Mouse (Mus musculus) heart, embryonic 12.5 days (tissue): ENCODE measurements around the gene Prkn. TPM values are rescaled to one million over a fixed set of nuclear protein-coding genes. Genes with fewer than 3 reads are reported as not detected.

Source experiments
- ATAC-seq: fragments of 200-750 bp; cut with Nextera tagmentation; 2 replicates; pipeline ENCODE4 v1.8.0; 2017; ENCODE audit warnings: moderate TSS enrichment, moderate library complexity; ENCODE audit not compliant: insufficient number of reproducible peaks, low FRiP score
- H3K27ac ChIP-seq: fragments of 300-500 bp; sonication (generic); 2 replicates; pipeline ENCODE4 v1.5.1; 2016; ENCODE audit warnings: mild to moderate bottlenecking, moderate library complexity; ENCODE audit not compliant: poor library complexity, severe bottlenecking
- H3K27me3 ChIP-seq: fragments of 300-500 bp; sonication (generic); replicated peaks from 2 replicates; pipeline ENCODE4 v1.6.1; 2016; ENCODE audit warnings: mild to moderate bottlenecking, moderate library complexity
- H3K36me3 ChIP-seq: fragments of 300-500 bp; sonication (generic); 2 replicates; pipeline ENCODE4 v1.6.1; 2016; ENCODE audit warnings: mild to moderate bottlenecking, moderate library complexity
- H3K4me1 ChIP-seq: fragments of 300-500 bp; sonication (generic); replicated peaks from 2 replicates; pipeline ENCODE4 v1.6.1; 2016; ENCODE audit warnings: mild to moderate bottlenecking
- H3K4me2 ChIP-seq: fragments of 300-500 bp; sonication (generic); 2 replicates; pipeline ENCODE4 v1.6.1; 2016; ENCODE audit warnings: mild to moderate bottlenecking, moderate library complexity
- H3K4me3 ChIP-seq: fragments of 300-500 bp; sonication (generic); 2 replicates; pipeline ENCODE4 v1.5.1; 2016; ENCODE audit warnings: mild to moderate bottlenecking
- H3K9ac ChIP-seq: fragments of 300-500 bp; sonication (generic); 2 replicates; pipeline ENCODE4 v1.6.1; 2016; ENCODE audit warnings: mild to moderate bottlenecking, moderate library complexity
- H3K9me3 ChIP-seq: fragments of 300-500 bp; sonication (generic); replicated peaks from 2 replicates; pipeline ENCODE4 v1.6.1; 2016; ENCODE audit warnings: mild to moderate bottlenecking, moderate library complexity
- WGBS: fragments of 180-500 bp; shearing (Covaris S2); methylation state at CpG from one replicate; pipeline ENCODE4 v1.1.7; 2016; 5-methylcytosine and 5-hydroxymethylcytosine counted together
- polyA plus RNA-seq: library from polyadenylated mRNA; unstranded; fragments of >200 nt; fragmentation: Nextera tagmentation; extraction: Ambion mirVana; gene quantifications from 2 replicates; pipeline ENCODE4 v1.2.1, GENCODE M21; 2016

The Prkn gene
- polyA plus RNA-seq, 1 experiment from 2014 or later = 1.5 TPM

GRCm38 (mm10) chr17:10987040-10987439 is 146.9 kb downstream of the Prkn start:
- Histone ChIP-seq H3K4me2 (no peak overlapping the region), H3K9me3 (no peaks in the 10 kb centered on the region), H3K36me3 (no peaks in the 10 kb centered on the region), H3K4me1 (no peaks in the 10 kb centered on the region), H3K4me3 (no peak overlapping the region), H3K27ac (no peak overlapping the region), H3K9ac (no peak overlapping the region), H3K27me3 (no peaks in the 10 kb centered on the region)
- ATAC-seq = no peak
- WGBS = 87% methylated on average over 4 of the region's 4 CpGs

- Histone ChIP-seq H3K9ac (no peak overlapping the region), H3K4me1 (no peaks in the 10 kb centered on the region), H3K27ac (no peak overlapping the region), H3K4me2 (no peak overlapping the region), H3K27me3 (no peaks in the 10 kb centered on the region), H3K36me3 (no peaks in the 10 kb centered on the region), H3K9me3 (no peaks in the 10 kb centered on the region), H3K4me3 (no peak overlapping the region)
- ATAC-seq = no peak
- WGBS = 75% methylated on average over 5 of the region's 5 CpGs
Measured at GRCm38 (mm10) chr17:10997291-10997690, 157.1 kb downstream of the Prkn start.

GRCm38 (mm10) chr17:11023371-11023770 is 183.2 kb downstream of the Prkn start:
- H3K9me3 ChIP-seq = no peaks in the 10 kb centered on the region
- H3K4me3 ChIP-seq = no peak overlapping the region
- H3K4me2 ChIP-seq = no peak overlapping the region
- no peak for ATAC-seq
- H3K9ac ChIP-seq = no peak overlapping the region
- no peaks in the 10 kb centered on the region for H3K4me1 ChIP-seq
- no peaks in the 10 kb centered on the region for H3K27me3 ChIP-seq
- no peak overlapping the region for H3K27ac ChIP-seq
- 60% methylated on average over 2 of the region's 2 CpGs for WGBS
- H3K36me3 ChIP-seq = no peaks in the 10 kb centered on the region

DNA sequence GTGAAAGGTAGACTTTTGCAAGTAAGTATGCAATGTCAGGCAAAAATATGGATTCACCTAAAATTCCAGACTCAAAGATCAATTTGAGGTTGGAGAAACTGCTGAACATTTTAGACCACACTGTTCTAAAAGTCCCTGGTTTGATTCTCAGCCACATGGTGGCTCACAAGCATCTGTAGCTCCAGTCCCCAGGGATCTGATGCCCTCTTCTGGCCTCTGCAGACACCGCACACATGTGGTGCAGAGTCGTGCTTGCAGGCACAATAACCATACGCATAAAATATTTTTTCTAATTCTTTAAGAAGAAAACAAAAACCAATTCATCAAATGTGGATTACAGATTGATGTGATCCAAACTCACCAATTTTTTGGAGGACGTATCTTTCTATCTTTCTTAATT is 189.2 kb downstream of the Prkn start:
- WGBS = 92% methylated on average over 4 of the region's 4 CpGs
- H3K9ac ChIP-seq = no peak overlapping the region
- no peaks in the 10 kb centered on the region for H3K9me3 ChIP-seq
- H3K4me3 ChIP-seq = no peak overlapping the region
- no peak for ATAC-seq
- H3K4me2 ChIP-seq = no peak overlapping the region
- no peaks in the 10 kb centered on the region for H3K36me3 ChIP-seq
- no peaks in the 10 kb centered on the region for H3K27me3 ChIP-seq
- no peaks in the 10 kb centered on the region for H3K4me1 ChIP-seq
- H3K27ac ChIP-seq = no peak overlapping the region

DNA sequence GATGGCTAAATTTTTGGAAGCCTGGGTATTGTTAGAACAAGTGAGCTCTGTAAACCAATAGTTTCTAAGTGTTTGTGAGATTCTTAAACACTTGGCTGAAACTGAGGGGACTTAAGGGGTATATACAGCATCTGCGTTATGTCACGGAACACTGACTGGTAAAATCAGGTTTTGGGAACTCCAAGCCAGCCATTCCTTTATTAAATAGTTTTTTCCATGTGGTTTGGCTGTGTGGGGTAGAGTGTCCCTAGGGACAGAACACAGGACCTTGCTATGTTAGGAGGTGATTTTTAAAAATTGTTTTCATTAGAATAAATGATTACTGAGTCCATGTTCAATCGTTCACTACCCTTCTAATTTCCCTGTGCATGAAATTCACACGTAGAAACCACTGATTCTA is 190.8 kb downstream of the Prkn start:
- Histone ChIP-seq H3K36me3 (no peaks in the 10 kb centered on the region), H3K9me3 (no peaks in the 10 kb centered on the region), H3K9ac (no peak overlapping the region), H3K4me1 (no peaks in the 10 kb centered on the region), H3K27ac (no peak overlapping the region), H3K27me3 (no peaks in the 10 kb centered on the region), H3K4me3 (no peak overlapping the region), H3K4me2 (no peak overlapping the region)
- ATAC-seq = no peak
- 83% methylated on average over 4 of the region's 4 CpGs for WGBS

DNA sequence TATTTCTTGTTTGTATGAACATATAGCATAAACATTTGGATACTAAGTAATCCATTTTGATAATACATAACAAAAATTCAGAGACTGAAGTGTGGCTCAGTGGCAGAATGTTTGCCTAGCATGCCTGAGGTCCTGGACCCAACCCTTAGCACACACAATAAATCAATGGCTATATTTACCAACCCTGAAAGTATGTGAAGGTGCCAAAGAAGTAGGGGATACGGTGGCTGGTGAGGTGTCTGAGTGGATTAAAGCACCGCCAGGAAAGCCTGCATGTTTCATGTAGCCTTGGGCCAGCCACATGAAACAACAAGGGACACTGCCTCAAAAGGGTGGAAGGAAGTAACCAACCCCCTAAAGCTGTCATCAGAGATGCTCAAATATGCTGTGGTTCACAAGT is 192.2 kb downstream of the Prkn start:
- no peaks in the 10 kb centered on the region for H3K27me3 ChIP-seq
- no peaks in the 10 kb centered on the region for H3K4me1 ChIP-seq
- ATAC-seq = no peak
- no peak overlapping the region for H3K4me3 ChIP-seq
- 84% methylated on average over 2 of the region's 2 CpGs for WGBS
- H3K9ac ChIP-seq = no peak overlapping the region
- H3K9me3 ChIP-seq = no peaks in the 10 kb centered on the region
- no peak overlapping the region for H3K4me2 ChIP-seq
- H3K36me3 ChIP-seq = no peaks in the 10 kb centered on the region
- H3K27ac ChIP-seq = no peak overlapping the region

DNA sequence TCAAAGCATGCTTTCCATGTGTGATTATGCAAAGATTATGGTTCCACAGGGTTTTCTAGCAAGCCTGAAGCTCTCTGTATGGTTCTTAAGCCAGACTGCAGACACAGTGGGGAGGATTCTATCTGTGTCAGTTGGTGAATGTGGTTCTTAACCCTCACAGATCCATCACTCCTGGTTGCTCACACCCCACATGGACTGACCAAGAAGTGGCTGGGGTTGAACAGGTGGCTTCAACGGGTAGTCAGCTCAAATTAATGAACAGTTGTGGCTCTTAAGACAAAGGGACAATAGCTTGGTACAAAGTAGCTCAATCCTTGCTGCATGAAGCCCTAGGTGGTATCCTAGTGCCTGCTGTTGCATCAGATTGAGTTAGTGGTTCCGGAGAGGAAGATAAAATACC is 193.4 kb downstream of the Prkn start:
- Histone ChIP-seq H3K36me3 (no peaks in the 10 kb centered on the region), H3K4me1 (no peaks in the 10 kb centered on the region), H3K9ac (no peak overlapping the region), H3K27ac (no peak overlapping the region), H3K27me3 (no peaks in the 10 kb centered on the region), H3K9me3 (no peaks in the 10 kb centered on the region), H3K4me2 (no peak overlapping the region), H3K4me3 (no peak overlapping the region)
- 71% methylated on average over 2 of the region's 2 CpGs for WGBS
- no peak for ATAC-seq

GRCm38 (mm10) chr17:11038272-11038671 is 198.1 kb downstream of the Prkn start:
- Histone ChIP-seq H3K27me3 (no peaks in the 10 kb centered on the region), H3K4me2 (no peak overlapping the region)
- ATAC-seq = no peak

GRCm38 (mm10) chr17:11058986-11059385 is 218.8 kb downstream of the Prkn start:
- H3K4me1 ChIP-seq = peaks cover 5% of the 10 kb centered on the region; the same call in 1 of the 2 replicates
- no peaks in the 10 kb centered on the region for H3K9me3 ChIP-seq
- H3K9ac ChIP-seq = no peak overlapping the region
- H3K4me2 ChIP-seq = no peak overlapping the region
- peaks cover 11% of the 10 kb centered on the region for H3K27me3 ChIP-seq
- H3K27ac ChIP-seq = no peak overlapping the region
- 72% methylated on average over 1 of the region's 1 CpGs for WGBS
- ATAC-seq = no peak
- H3K4me3 ChIP-seq = no peak overlapping the region
- no peaks in the 10 kb centered on the region for H3K36me3 ChIP-seq

More at GRCm38 (mm10) chr17:11038272-11038671, 198.1 kb downstream of the Prkn start:
- Histone ChIP-seq H3K27ac (no peak overlapping the region), H3K4me3 (no peak overlapping the region), H3K9ac (no peak overlapping the region), H3K36me3 (no peaks in the 10 kb centered on the region), H3K4me1 (no peaks in the 10 kb centered on the region), H3K9me3 (no peaks in the 10 kb centered on the region)
- 89% methylated on average over 1 of the region's 1 CpGs for WGBS

- 13% methylated on average over 16 of the region's 16 CpGs for WGBS
- Histone ChIP-seq H3K4me2 (peak overlapping the region; percentile 61), H3K36me3 (no peaks in the 10 kb centered on the region), H3K4me1 (no peaks in the 10 kb centered on the region), H3K27ac (no peak overlapping the region), H3K9ac (no peak overlapping the region; the same call in 1 of the 2 replicates), H3K4me3 (peak overlapping the region; percentile 21), H3K27me3 (0 out of 2 replicates have a peak, but pooled peaks cover 6% of the 10 kb centered on the region), H3K9me3 (no peaks in the 10 kb centered on the region)
- no peak for ATAC-seq
Measured at GRCm38 (mm10) chr17:11067076-11067703, 227.0 kb downstream of the Prkn start.

DNA sequence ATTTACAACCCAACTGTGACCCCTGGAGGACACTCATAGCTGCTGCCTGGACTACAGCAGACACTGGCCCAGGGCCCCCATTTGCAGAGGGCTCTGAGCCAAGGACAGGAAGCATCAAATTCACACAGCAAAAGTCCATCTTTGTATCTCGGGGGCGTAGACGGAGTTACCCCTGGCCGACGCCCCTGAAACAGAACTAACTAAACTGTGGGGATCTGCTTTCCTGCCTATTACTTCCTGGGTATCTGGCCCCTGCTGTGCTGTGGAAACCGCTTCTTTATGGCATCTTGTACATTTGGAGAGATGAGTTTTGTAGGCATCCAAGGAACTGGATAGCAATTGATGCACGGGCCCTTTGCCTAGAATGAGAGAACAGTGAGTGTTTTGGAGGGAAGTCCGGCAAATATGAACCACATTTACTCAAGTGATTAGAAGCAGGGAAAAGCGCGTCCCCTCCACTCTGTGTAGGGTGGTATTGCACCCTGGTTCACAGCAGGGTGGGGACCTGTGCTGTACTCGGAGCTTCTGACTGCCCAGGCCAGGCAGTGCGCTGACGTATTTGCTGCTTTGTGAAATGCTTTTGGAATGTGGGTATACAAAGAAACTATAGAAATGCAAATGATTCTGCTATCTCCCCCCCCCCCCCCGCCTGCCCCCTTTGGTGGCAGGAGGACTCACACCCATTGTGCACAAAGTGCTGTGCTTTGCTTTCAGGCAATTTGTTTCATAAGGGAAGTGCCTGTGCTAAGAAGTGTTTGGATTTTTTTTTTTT is 227.7 kb downstream of the Prkn start:
- Histone ChIP-seq H3K27ac (no peak overlapping the region), H3K4me3 (peak overlapping the region; percentile 21), H3K4me2 (peak overlapping the region; percentile 61), H3K36me3 (no peaks in the 10 kb centered on the region), H3K9me3 (no peaks in the 10 kb centered on the region), H3K4me1 (no peaks in the 10 kb centered on the region), H3K9ac (no peak overlapping the region), H3K27me3 (0 out of 2 replicates have a peak, but pooled peaks cover 6% of the 10 kb centered on the region)
- ATAC-seq = 0 out of 2 replicates have a peak, but pooled peaks have one; percentile 57
- WGBS = 14% methylated on average over 14 of the region's 14 CpGs
